Mouse (Mus musculus) midbrain, embryonic 16.5 days (tissue): ENCODE results near the gene Hnrnpul1. TPM values are rescaled to one million over a fixed set of nuclear protein-coding genes. Genes with fewer than 3 reads are reported as not detected.

Experiments used
- ATAC-seq: fragments of 200-750 bp; cut with Nextera tagmentation; 2 replicates; pipeline ENCODE4 v1.8.0; 2017; ENCODE audit warnings: moderate TSS enrichment
- H3K27ac ChIP-seq: fragments of 300-500 bp; sonication (generic); 2 replicates; pipeline ENCODE4 v1.5.1; 2014; ENCODE audit warnings: mild to moderate bottlenecking, low read length, mixed read lengths
- H3K27me3 ChIP-seq: fragments of 300-500 bp; sonication (generic); 2 replicates; pipeline ENCODE4 v1.6.1; 2014; ENCODE audit warnings: low read depth, low read length, mixed read lengths; ENCODE audit not compliant: control insufficient read depth, insufficient read depth
- H3K36me3 ChIP-seq: fragments of 300-500 bp; sonication (generic); 2 replicates; pipeline ENCODE4 v1.6.1; 2014; ENCODE audit warnings: mild to moderate bottlenecking, low read length, moderate library complexity, mixed read lengths; ENCODE audit not compliant: control insufficient read depth, insufficient read depth
- H3K4me1 ChIP-seq: fragments of 300-500 bp; sonication (generic); 2 replicates; pipeline ENCODE4 v1.6.1; 2014; ENCODE audit warnings: mild to moderate bottlenecking, low read length, mixed read lengths; ENCODE audit not compliant: control insufficient read depth, insufficient read depth
- H3K4me2 ChIP-seq: fragments of 300-500 bp; sonication (generic); 2 replicates; pipeline ENCODE4 v1.6.1; 2014; ENCODE audit warnings: mild to moderate bottlenecking, low read length, mixed read lengths
- H3K4me3 ChIP-seq: fragments of 300-500 bp; sonication (generic); 2 replicates; pipeline ENCODE4 v1.5.1; 2014; ENCODE audit warnings: low read depth, mild to moderate bottlenecking, low read length, moderate library complexity, mixed read lengths
- H3K9ac ChIP-seq: fragments of 300-500 bp; sonication (generic); 2 replicates; pipeline ENCODE4 v1.6.1; 2014; ENCODE audit warnings: low read depth, low read length, mixed read lengths
- H3K9me3 ChIP-seq: fragments of 300-500 bp; sonication (generic); replicated peaks from 2 replicates; pipeline ENCODE4 v1.6.1; 2014; ENCODE audit warnings: mild to moderate bottlenecking, low read length, mixed read lengths; ENCODE audit not compliant: control insufficient read depth, poor library complexity, severe bottlenecking
- WGBS: fragments of 180-500 bp; shearing (Covaris S2); extraction: QIAGEN DNeasy Blood & Tissue Kit; methylation state at CpG from one replicate; pipeline ENCODE4 v1.1.7; 2014; 5-methylcytosine and 5-hydroxymethylcytosine counted together
- polyA plus RNA-seq: library from polyadenylated mRNA; unstranded; fragments of >200 nt; fragmentation: Nextera tagmentation; extraction: Ambion mirVana; gene quantifications from 2 replicates; pipeline ENCODE4 v1.2.1, GENCODE M21; 2015

Hnrnpul1 gene
- polyA plus RNA-seq, 1 experiment from 2014 or later: 38.3 TPM

DNA sequence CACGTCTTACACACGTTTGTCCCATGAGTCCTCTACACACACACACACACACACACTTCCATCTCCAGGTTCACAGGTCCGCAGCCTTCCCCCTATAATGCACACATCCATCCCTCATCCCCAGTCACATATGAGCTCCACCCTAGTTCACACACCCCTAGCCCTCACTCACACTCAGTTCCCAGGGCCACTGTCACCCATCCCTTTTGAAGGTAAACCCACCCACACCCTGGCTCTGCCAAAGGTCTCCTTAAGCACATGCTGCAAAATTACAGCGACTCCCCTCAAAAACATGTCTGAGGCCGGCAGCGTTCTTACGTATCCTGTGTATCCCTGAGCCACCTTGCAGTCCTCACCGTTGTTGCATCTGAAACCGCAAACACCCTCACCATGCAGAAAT, 80.3 kb downstream of the Hnrnpul1 start:
- peak; percentile 39; the same call in 1 of the 2 replicates for ATAC-seq
- peak overlapping the region; percentile 63 for H3K4me2 ChIP-seq
- peak overlapping the region; percentile 76 for H3K9ac ChIP-seq
- H3K4me3 ChIP-seq: peak overlapping the region; percentile 55
- WGBS: 20% methylated on average over 9 of the region's 9 CpGs
- H3K27me3 ChIP-seq: peaks cover 18% of the 10 kb centered on the region
- H3K4me1 ChIP-seq: peaks cover 5% of the 10 kb centered on the region
- no peaks in the 10 kb centered on the region for H3K9me3 ChIP-seq
- H3K36me3 ChIP-seq: no peaks in the 10 kb centered on the region; the same call in 1 of the 2 replicates
- no peak overlapping the region for H3K27ac ChIP-seq

DNA sequence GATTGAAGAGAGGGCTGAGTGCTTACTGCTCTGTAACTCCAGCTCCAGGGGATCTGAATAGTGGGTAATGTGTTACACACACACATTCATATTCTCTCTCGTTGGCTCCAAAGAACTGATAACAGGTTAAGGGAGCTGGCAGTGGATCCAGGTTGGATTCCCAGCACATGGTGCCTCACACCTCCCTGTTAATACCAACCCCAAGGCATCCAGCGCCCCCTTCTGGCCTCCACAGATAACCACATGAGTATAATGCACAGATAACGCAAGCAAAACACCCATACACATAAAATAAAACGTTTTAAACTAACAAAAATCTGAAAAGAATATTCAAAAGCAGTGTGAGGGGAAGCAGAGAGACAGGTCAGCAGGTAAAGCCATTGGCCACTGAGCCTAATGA, 82.1 kb downstream of the Hnrnpul1 start:
- Histone ChIP-seq H3K27ac (no peak overlapping the region), H3K4me3 (no peak overlapping the region), H3K9me3 (no peaks in the 10 kb centered on the region), H3K9ac (no peak overlapping the region), H3K4me2 (no peak overlapping the region), H3K27me3 (peaks cover 15% of the 10 kb centered on the region), H3K36me3 (peaks cover 5% of the 10 kb centered on the region; the same call in 1 of the 2 replicates), H3K4me1 (peaks cover 5% of the 10 kb centered on the region)
- no peak for ATAC-seq
- WGBS: 53% methylated on average over 4 of the region's 4 CpGs

DNA sequence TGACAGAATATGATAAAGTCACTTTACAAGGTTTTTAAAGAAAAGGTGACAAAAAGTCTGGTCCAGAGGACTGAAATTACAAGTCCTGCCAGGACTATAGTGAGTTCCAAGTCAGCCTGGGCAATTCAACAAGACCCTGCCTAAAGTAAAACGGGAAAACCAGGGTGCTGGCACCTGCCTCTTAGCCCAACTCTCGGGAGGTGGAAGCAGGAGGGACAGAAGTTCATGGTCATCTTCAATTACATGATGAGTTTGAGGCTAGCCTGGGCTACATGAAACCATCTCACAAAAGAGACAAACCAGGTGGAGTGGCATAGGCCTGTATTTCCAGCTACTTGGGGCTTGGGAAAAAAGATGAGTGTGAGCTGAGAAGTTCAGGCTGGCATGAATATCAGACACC, 82.9 kb downstream of the Hnrnpul1 start:
- H3K4me1 ChIP-seq: peaks cover 5% of the 10 kb centered on the region
- no peaks in the 10 kb centered on the region for H3K9me3 ChIP-seq
- H3K9ac ChIP-seq: no peak overlapping the region
- peaks cover 15% of the 10 kb centered on the region for H3K27me3 ChIP-seq
- H3K4me2 ChIP-seq: no peak overlapping the region
- H3K36me3 ChIP-seq: peaks cover 5% of the 10 kb centered on the region; the same call in 1 of the 2 replicates
- ATAC-seq: no peak
- H3K4me3 ChIP-seq: no peak overlapping the region
- H3K27ac ChIP-seq: no peak overlapping the region
- WGBS: 87% methylated on average over 2 of the region's 2 CpGs

Other genes with a start within 250 kb of the Hnrnpul1 start
- gene Ceacam2, start 214.9 kb downstream of the Hnrnpul1 start, polyA plus RNA-seq: 0.32 TPM in 1 of 2 replicates, not detected in the other
- gene Erich4, start 138.9 kb downstream of the Hnrnpul1 start, polyA plus RNA-seq: not detected in 2 replicates
- 44.5 and 48.7 TPM in 2 replicates for gene Dmac2, start 135.3 kb downstream of the Hnrnpul1 start, polyA plus RNA-seq
- gene B3gnt8, start 128.1 kb downstream of the Hnrnpul1 start, polyA plus RNA-seq: 0.64 and 0.73 TPM in 2 replicates
- gene Bckdha, start 95.8 kb downstream of the Hnrnpul1 start, polyA plus RNA-seq: 38.2 and 41.4 TPM in 2 replicates
- gene Exosc5, start 95.6 kb downstream of the Hnrnpul1 start, polyA plus RNA-seq: 35.2 and 35.4 TPM in 2 replicates
- gene Tmem91, start 79.6 kb downstream of the Hnrnpul1 start, polyA plus RNA-seq: 61.6 and 90.5 TPM in 2 replicates
- 40.0 and 49.8 TPM in 2 replicates for gene B9d2, start 74.0 kb downstream of the Hnrnpul1 start, polyA plus RNA-seq
- gene Tgfb1, start 67.8 kb downstream of the Hnrnpul1 start, polyA plus RNA-seq: 0.21 and 0.78 TPM in 2 replicates
- gene Ccdc97, start 35.7 kb downstream of the Hnrnpul1 start, polyA plus RNA-seq: 32.1 and 36.8 TPM in 2 replicates
- 14.9 and 17.1 TPM in 2 replicates for gene Axl, start 33.9 kb upstream of the Hnrnpul1 start, polyA plus RNA-seq
- 2.8 and 3.2 TPM in 2 replicates for gene Cyp2s1, start 62.2 kb upstream of the Hnrnpul1 start, polyA plus RNA-seq
- gene Cyp2b10, start 142.9 kb upstream of the Hnrnpul1 start, polyA plus RNA-seq: not detected in 2 replicates